Mouse (Mus musculus) megakaryocyte, adult 5-6 weeks (primary cell): ENCODE results near the gene Fam196b. TPM values are rescaled to one million over a fixed set of nuclear protein-coding genes. Genes with fewer than 3 reads are reported as not detected.

ENCODE experiments used
- ATAC-seq: 2 replicates; pipeline ENCODE4 v1.8.0; 2016; ENCODE audit warnings: mild to moderate bottlenecking, inconsistent platforms; ENCODE audit not compliant: poor library complexity, severe bottlenecking
- total RNA-seq, 2 experiments: library from RNA; stranded (forward) in 1 of 2; stranded (reverse) in 1 of 2; fragments of 153-499, 151-499 nt in 1 of 2; fragments of 221-1000, 200-1000 nt in 1 of 2; gene quantifications; 2 replicates each; pipeline versions ENCODE4 v1.2.3 to v1.2.4; 2015 to 2017

Fam196b gene
- total RNA-seq, 2 experiments from 2014 or later, result 0.11 TPM; not detected in 1

DNA sequence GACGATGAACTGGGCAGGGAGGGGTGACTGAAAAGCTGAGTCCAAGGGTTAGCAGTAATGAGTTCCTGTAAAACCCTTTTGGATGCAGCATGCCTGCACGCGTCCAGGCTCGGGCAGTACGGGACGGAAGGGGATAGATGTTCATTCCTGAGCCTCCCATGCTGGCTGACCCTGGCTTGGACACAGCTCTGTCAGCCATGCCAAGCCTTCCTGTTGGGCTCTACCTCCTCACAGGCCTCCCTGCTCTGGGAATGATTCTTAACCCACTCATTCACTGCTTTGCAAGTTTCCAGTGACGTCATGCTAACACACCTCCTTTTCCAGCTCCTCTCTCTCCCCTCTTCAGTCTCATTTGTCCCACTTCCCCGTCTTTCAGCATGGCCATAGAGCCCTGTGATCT is 9.0 kb downstream of the Fam196b start:
- ATAC-seq, result no peak

DNA sequence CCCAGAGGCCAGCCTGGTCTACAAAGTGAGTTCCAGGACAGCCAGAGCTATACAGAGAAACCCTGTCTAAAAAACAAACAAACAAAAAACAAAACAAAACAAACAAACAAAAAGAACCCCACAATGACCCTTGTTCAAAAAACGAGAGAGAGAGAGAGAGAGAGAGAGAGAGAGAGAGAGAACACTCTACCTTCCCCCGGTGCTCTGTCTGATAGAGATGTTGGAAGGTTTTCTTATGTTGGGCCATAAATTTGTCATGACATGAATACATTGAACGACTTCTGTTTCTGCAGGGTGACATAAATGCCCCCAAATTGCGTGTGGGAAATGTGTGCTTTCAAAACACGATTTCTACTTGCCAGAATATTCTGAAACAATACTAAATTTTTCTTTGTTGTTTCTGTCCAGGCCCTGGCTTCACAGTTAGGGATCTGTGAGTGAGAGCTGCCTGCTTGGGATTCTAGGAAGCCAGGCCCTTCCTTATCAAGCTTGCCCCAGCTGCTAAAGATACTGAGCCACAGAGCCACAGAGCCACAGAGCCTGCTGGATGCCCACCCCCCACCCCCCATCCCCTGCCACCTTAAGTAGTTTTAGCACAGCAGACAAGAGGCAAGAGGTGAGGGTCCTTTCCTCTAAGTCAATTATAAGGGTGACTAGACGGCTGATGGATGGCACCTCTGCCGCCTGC is 17.9 kb downstream of the Fam196b start:
- no peak for ATAC-seq

DNA sequence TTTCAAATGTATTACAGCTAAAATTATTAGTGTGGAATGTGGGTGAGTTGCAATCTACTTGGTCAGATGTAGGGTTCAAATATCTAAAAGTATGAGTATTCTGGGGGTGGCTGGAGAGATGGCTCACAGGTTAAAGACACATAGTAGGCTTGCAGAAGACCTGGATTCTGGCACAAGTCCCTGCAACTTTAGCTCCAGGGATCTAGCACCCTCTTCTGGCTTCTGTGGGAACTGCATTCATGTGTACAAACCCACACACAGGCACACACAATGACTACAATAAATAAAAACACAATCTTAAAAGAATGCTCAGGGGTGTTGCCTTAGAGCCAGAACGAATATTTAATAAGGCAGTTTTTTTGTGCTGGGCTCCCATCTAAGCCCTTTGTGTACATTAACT is 23.3 kb downstream of the Fam196b start:
- no peak for ATAC-seq

DNA sequence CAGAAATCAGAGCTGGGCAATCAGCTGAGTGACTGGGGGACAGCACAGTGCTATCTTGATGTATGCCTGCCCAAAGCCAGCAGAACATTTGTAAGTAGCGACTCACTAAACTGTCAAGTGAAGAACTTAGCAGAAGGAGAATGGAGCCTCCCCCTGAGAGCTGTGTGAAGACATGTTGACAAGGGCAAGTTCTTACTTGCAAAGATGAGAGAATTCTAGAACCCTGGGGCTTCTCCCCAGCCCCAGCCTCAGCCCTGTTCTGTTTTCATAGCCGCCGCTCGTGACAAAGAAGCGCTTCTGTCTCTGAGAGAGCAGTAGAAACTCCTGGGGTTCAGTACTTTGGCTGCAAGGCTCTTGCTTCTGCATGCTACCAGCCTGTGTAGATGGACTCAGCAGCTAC is 25.1 kb downstream of the Fam196b start:
- no peak for ATAC-seq

DNA sequence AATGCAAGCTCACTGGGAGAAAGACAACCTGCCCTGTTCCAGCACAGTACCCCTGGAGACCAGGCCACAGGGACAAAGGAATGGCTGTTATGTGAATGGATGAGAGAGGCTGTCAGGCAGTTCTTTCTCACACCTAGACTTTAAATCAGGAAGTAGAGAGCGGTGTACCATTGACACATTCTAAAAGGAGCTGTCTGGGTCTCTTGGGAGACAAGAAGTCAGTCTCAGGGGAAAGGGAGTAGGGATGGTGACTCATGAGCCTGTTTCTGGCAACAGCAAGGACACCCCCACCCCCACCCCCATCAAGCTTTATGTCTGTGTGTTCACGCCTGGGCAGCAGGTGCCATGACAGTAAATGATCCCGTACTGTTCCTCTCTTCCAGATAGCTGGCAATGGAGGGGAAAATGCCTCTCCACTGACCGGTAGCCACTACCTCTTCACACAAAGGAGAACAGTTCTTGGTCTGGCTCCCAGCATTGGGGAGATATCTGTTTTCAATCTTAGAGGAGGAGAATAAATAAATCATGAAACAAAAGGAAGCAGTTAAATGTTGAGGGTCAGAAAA is 29.2 kb downstream of the Fam196b start:
- ATAC-seq, result no peak

DNA sequence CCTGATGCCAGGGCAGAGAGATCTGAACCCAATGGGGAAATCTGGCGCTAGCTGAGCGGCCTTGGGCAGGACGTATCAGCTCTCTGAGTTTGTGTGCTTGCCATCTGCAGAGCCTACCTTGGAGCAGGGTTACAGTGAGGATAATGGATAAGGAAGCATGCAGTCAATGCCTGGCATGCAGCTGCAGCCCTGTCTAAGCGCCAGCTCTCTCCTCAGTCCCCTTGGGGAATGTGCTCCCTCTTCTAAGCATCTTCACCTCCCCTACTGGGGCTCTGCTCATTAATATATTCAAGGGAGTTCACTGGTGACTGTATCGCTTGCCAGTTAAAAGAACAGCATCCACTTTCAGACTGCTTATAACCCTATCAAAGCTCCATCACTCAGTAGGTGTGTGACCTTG is 29.7 kb downstream of the Fam196b start:
- no peak for ATAC-seq

DNA sequence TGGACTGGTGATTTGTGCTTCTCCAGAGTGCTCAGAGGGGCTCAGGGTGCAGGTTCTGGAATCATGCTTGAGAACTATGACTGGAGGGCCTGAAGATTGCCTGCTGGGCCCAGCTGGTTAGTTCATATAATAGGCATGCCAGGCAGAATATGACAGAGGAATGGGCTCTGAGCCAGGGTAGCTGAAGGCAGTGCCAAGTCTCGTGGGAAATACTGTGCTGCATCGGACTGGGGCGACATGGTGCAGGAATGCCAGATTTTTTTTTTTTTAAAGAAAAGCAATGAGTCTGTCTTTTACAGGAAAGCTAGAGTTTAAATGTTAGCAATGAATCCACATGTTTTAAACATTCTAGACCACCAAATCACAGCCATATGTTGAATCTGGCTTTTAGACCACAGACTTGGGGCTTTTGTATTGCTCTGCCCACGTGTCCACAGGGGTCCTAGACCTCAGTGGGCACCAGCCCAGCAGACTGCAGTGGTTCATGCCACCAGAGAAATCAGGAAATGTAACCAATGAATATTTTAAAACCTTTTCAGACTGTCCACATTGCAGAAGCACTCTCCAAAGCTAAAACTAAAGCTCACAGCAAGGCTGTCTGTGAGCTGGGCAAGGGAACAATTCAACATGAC is 33.8 kb downstream of the Fam196b start:
- no peak for ATAC-seq

DNA sequence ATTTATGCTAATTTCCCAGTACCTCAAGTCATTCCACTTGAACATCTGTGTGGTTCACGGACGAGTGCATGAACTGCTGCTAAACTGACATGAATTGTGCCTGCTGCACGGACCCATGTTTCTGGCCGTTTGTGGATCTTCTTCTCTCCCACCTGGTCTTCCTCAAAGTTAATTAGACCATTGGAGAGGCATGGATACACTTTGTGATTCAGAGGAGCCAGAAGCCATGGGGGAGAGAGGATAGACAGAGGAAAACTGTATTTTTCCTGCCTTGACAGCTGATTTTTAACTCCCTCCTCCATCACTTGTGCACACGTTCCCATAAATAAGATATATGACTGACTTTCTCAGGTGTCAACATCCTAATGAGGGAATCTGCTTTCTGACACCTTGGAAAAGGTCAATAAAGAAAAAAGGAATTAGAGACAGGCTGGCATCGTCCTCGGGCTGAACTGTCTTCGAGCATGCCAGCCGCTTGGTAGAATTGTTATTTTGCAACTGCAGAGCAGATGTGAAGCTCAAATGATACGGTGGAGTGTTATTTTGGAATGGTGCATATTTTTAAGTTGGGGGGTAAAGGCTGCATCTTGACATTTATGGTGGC is 34.9 kb downstream of the Fam196b start:
- no peak for ATAC-seq

DNA sequence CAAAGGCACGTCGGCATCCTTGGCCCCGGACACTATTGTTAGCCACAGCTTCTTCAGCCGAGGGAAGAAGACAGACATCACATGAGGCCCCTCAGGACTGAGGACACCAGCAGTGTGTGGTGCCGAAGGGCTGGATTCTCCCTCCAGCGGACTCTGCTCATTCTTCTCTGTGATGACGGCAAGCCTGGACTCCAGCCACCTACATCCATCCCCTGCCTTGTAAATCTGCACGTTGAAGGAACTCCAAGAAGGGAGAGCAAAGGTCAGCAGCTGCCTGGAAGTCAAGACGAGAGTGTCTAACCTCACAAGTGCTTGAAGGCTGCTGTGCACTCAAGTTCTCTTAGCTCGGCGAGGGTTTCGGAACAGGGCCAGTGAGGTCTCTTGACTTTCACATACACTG is 40.8 kb downstream of the Fam196b start:
- ATAC-seq, result no peak

DNA sequence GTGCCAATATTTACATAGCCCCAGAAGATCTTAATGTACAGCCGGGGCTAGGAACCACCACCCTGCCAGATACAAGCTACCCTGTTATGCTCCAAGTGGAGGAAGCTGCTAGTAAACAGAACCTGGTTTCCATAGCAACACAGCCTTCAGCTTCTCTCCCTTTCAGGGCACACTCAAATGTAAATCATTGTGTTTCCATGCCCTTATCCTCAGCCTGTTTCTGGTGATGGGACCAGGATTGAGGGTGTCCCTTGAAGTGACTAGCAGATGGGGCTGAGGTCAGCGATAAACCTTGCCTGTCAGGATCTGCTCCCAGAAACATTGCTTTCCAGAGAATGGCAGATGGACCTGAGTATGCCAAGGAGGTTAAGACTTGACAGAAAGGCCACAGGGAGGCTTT is 41.5 kb downstream of the Fam196b start:
- ATAC-seq, result no peak

DNA sequence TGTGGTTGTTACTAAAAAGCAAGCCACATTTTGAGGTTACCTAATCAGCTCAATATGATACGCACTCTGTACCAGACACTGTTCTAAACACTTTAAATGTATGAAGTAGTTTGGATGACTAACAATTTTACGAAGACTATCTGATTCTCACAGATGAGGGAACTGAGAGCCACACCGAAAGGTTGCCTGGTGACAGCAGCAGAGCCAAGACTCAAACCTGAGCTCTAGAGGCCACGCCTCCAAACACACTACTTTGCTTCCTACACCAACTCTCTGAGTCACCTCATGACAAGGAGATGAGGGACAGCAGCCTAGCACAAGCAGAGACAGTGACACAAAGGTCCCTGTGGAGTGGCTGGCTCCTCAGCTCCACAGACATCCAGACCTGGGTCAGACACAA is 57.6 kb downstream of the Fam196b start:
- no peak for ATAC-seq

DNA sequence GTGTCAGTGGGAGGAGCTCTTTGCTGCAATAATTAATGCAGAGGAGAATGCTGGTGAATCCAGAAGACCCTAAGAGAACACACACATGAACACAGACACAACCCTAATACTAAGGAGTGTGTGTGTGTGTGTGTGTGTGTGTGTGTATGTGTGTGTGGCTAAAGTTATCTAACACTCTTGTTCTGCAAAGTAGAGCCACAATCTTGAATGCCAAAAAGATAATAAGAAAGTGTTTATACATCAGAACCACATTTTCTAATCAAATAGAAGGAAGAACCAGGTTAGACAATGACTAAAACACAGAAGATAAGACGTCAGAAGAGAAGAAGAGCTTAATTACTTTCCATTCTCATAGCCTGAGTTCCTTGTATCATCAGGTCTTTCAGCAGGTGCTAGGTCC is 60.9 kb downstream of the Fam196b start:
- ATAC-seq, result no peak

DNA sequence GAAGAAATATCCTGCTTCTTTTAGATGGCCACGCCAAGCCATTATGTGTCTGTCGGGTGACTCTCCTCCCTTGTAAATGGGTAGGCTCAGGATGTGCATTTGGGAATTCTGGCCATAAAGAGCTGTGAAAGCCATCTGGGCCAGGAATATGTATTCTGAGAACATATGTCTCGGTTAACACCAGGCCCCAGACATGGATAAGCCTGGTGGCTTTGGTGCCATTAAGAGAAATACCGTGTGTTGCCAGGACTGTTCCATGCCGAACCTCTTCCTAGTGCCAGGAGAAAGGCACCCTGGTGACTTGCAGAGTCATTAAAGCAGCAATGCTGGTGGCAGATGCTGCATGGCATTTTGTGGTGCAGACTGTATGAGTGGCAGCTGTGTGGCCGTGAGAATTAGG is 63.0 kb downstream of the Fam196b start:
- no peak for ATAC-seq

DNA sequence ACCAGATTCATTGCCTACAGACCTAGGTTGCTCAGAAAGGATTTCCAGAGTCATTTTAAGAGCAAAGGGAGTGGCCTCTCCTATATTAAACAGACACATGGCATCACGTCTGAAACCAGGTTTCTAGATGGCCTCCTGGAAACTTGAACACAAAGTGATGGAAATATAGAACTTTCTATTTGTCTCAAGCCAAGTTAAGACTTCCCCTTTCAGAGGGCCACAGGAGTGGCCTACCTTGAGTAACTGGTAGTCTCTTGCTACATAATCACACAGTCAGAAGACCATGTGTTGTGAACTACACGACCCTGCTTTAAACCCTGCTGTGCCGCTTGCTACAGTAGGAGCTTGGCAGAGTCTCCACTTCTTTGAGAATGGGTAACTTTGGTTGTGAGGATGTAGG is 68.9 kb downstream of the Fam196b start:
- ATAC-seq, result peak; percentile 89

DNA sequence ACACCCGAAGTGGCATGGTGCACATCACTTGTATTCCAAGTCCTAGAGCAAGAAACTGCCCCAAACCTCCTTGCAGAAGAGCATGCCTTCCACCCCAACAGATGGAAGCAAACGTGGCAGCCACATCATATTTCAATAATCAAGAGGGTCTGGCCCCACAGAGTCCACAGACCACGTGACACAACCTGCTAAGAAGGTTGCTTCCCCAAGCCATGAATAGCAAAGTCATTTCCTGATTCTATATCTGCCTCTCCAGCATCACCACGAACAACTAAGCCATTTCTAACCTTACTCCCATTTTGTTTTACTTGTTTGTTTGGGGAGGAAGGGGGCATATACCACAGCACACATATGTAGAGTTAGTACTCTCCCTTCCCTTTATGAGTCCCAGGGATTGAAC is 69.6 kb downstream of the Fam196b start:
- peak; percentile 75 for ATAC-seq

DNA sequence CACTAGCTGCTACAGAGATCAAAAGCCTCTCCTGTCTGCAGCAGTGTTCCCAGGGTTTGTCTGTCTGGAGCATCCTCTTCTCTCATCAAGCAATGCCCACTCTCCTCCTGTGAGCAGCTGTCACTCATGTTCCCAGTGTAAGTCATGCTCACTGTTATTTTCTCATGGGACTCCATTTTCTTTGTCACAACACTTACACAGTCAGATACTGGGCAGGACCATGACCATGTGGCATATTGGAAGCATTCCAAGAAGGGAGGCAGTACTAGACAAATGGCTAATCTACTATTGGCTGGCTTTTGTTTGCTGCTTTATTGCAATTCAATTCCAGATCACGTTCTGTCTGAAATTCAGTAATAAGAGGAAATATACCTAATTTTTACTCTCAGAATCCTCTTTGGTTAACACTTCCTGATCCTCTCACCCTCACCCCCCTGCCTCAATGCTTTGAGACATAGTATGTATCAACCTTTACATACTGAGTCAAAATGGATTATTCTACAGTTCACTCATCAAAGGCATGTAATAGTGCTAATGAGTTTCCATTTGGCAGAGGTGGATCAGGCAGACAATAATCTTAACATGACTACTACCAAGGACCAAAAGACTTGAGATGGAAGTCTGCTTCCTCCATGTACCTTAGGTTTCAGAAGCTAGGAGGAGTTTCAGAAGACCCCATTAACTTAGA is 70.5 kb downstream of the Fam196b start:
- ATAC-seq, result no peak

DNA sequence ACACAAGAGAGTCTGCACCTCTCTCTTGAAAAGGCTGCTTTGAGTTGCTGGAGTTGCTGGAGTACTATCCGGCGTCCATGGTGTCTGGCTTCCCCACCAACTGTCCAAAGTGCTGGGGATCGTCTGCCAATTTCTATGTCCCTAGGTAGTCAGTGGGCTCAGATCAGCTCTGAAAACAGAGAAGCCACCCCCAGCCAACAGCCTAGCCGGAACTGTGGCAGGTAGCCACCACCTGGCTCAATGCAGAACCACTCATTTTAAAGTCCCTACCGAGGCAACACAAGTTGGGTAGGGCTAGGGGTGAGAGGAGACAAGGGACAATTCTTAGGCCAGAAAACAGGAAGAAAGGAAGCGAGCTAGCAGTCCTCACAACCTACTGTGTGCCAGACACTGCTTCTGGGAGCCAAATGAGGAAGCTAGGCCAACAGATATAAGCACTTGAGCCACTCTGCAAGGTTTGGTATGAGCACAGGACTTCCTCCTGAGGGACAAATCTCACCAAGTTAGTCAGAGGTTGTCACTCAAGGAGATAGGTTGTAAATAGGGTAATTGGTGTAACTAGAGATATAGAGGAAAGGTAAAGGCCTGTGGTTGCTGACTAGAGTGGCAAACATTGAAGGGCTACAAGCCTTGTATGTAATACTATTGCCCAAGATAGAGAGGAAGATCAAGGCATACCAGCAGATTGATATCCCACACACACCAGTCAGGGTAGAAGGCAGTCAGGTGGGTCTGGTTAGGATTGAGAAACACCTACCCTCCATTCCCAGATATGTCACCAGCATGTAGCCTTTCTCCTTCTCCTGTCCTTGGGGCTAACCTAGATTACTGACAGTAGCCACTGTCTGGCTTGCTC is 74.9 kb downstream of the Fam196b start:
- peak; percentile 97 for ATAC-seq

DNA sequence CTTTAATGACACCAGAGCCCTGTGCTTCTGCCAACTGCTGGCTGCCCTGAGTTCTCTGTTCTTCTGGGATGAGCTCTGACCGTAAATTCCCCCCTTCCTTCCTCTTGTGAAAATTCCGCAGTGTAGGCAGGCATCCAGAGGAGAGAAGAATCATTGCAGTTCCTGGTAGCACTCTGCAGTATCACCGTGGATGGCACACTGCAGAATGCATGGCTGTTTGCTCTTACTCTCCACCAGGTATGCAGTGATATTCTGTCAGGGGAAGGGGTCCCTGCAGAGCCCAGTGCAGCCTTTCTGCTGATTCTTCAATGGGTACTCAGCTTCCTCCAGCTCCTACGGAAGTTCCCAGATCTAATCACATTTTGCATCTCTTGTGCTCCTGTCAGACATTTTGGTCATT is 77.5 kb downstream of the Fam196b start:
- ATAC-seq, result no peak

DNA sequence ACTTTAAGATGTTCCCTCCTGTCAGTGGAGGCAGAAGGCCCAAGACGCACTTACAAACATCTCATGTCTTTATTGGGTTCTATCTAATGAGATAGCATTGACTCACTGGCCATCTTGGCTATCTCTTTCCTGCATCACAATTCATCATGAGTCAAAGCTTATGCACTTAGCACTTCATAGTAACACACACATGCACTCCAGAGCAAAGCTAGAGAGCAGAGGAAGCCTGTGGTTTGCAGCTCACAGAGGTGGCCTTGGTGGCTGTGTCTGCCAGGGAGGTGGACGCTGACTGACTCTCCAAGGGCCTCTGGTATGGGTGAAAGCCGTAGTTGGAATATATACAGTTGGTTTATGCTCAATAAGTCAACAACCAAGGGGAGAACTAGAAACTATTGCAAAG is 81.2 kb downstream of the Fam196b start:
- ATAC-seq, result 0 out of 2 replicates have a peak, but pooled peaks have one; percentile 45

DNA sequence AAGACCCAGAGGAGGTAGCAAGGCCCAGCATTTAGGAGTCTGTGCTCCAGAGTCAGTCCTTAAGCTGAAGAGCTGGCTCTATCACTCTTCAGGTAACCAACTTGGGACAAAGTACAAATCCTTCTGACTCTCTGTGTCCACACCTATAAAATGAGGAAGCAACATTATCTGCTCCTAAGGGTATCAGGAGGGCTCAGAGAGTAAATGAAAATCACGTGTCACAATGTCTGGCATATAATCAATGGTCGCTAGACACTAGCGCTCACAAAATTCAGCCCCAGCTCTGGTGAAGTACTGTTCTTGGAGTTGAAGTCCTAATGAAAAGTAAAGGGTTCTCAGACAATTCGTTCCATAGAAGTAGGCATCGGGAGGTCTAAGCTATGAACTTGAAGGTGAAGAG is 83.0 kb downstream of the Fam196b start:
- ATAC-seq, result no peak

DNA sequence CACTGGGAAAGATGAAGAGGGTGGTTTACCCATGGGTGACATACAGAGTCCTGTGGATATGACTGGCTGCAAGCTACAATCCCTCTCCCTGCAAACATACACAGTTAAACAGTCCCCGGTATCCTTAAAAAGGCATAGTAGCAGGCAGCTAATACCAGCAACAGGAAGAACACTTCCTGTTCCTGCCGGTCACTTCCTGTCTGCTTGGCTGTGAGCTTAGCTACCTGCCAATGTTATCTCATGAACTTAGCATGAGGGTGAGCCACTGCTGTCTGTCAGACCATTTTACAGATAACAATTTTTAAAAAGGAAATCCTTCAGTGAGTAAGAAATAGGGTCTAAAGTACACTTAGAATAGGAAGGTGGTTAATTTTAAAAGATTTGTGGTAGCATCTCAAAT is 83.9 kb downstream of the Fam196b start:
- ATAC-seq, result 0 out of 2 replicates have a peak, but pooled peaks have one; percentile 27
